Mouse (Mus musculus) liver, adult 2 months (tissue): Measurements from ENCODE around the gene Cmip.

ENCODE experiments used
- CTCF ChIP-seq: fragments of 200-500 bp; IDR thresholded peaks from 2 replicates; pipeline ENCODE4 v1.5.1; 2011; ENCODE audit warnings: low read depth, low read length, control low read depth
- POLR2A ChIP-seq: fragments of 200-500 bp; IDR thresholded peaks from 2 replicates; pipeline ENCODE4 v1.6.1; 2011; ENCODE audit warnings: low read length, control low read depth; ENCODE audit not compliant: insufficient read depth; ENCODE audit errors: extremely low read depth

DNA sequence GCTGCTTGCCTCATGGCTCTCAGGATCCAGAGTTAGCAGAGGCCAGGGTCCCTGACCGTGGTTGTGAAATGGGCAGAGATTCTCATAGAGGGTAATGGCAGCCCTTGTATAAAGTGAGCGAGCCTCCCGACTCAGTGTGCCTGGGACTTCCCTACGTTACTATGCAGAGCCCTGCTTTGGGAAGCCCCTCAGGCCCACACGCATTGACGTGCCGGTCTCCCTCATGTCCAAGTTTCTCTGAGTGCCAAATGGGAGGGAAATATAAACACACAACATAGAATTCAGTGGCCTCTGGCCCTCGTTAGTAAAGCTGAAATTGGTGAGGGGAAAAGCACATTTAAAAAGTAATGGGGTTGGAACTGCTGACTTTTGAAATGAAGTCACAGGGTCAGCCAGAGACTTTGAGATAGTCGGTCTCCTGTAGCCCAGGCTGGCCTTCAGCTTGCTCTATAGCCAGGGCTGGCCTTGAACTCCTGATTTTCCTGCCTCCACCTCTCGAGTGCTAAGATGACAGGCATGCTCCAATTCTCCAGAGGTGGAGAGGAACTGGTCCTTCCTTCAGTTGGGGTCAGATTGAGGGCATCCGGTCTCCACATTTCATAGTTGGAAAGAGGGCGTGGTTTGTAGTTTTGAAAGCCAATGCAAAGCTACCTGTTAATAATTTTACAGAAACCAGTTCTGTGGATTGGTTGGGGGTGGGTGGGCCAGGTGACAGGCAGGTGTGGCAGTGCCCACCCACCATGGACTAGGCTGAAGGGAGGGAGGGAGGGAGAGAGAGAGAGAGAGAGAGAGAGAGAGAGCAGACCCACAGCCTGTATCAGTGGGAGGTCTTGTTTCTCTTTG lies 105.0 kb downstream of the Cmip start:
- TF ChIP-seq POLR2A = no peak
- TF ChIP-seq CTCF = no peak
